Mouse (Mus musculus) myocyte (in vitro differentiated cells): ENCODE measurements around the gene Smtnl2. TPM values are rescaled to one million over a fixed set of nuclear protein-coding genes. Genes with fewer than 3 reads are reported as not detected.
A peak's percentile ranks its signal among the peaks of the same experiment; 100 is the strongest.

Experiments
- H3K27me3 ChIP-seq: one replicate; pipeline ENCODE4 v1.6.1; 2011; ENCODE audit not compliant: control insufficient read depth, insufficient read depth, insufficient read length
- H3K36me3 ChIP-seq: one replicate; pipeline ENCODE4 v1.6.1; 2011; ENCODE audit not compliant: control insufficient read depth, insufficient read depth
- H3K4me2 ChIP-seq: one replicate; pipeline ENCODE4 v1.6.1; 2011; ENCODE audit warnings: low read depth, control low read depth
- H3K4me3 ChIP-seq: one replicate; pipeline ENCODE4 v1.5.1; 2011; ENCODE audit warnings: mild to moderate bottlenecking, control low read depth, moderate library complexity
- H3K79me2 ChIP-seq: one replicate; pipeline ENCODE4 v1.6.1; 2011; ENCODE audit not compliant: control insufficient read depth, insufficient read depth
- H3ac ChIP-seq: one replicate; pipeline ENCODE4 v1.6.1; 2011; ENCODE audit not compliant: control insufficient read depth, insufficient read length
- CEBPB ChIP-seq: IDR thresholded peaks from 2 replicates; pipeline ENCODE4 v1.6.1; 2011; ENCODE audit warnings: mild to moderate bottlenecking, moderate library complexity; ENCODE audit not compliant: poor library complexity, insufficient read depth, severe bottlenecking
- E2F4 ChIP-seq: IDR thresholded peaks from one replicate; pipeline ENCODE4 v1.6.1; 2011; ENCODE audit warnings: mild to moderate bottlenecking, control low read depth, moderate library complexity; ENCODE audit not compliant: insufficient read depth
- MAX ChIP-seq: IDR thresholded peaks from one replicate; pipeline ENCODE4 v1.6.1; 2011; ENCODE audit warnings: low read depth, mild to moderate bottlenecking, control low read depth
- MYOD1 ChIP-seq, 3 experiments: IDR thresholded peaks; one replicate each; pipeline ENCODE4 v1.6.1; 2011; ENCODE audit warnings: control low read depth in 2 of 3, low read depth in 2 of 3, mild to moderate bottlenecking in 2 of 3, moderate library complexity in 1 of 3; ENCODE audit not compliant: insufficient read length in 2 of 3, control insufficient read depth in 1 of 3
- MYOG ChIP-seq, 3 experiments: IDR thresholded peaks; one replicate each; pipeline ENCODE4 v1.6.1; 2011; ENCODE audit warnings: control low read depth in 2 of 3, low read depth in 2 of 3, mild to moderate bottlenecking in 2 of 3; ENCODE audit not compliant: insufficient read length in 2 of 3, control insufficient read depth in 1 of 3, insufficient read depth in 1 of 3
- POLR2A ChIP-seq: IDR thresholded peaks from one replicate; pipeline ENCODE4 v1.6.1; 2011; ENCODE audit warnings: low read depth, mild to moderate bottlenecking, control low read depth, moderate library complexity; ENCODE audit not compliant: insufficient read length
- POLR2AphosphoS2 ChIP-seq: IDR thresholded peaks from one replicate; pipeline ENCODE4 v1.6.1; 2011; ENCODE audit warnings: low read depth, control low read depth; ENCODE audit not compliant: insufficient read length
- REST ChIP-seq: IDR thresholded peaks from one replicate; pipeline ENCODE4 v1.6.1; 2011; ENCODE audit warnings: mild to moderate bottlenecking, control low read depth, moderate library complexity; ENCODE audit not compliant: insufficient read depth, insufficient read length
- SRF ChIP-seq: IDR thresholded peaks from one replicate; pipeline ENCODE4 v1.6.1; 2011; ENCODE audit warnings: low read depth; ENCODE audit not compliant: control insufficient read depth, insufficient read length
- TCF12 ChIP-seq: IDR thresholded peaks from one replicate; pipeline ENCODE4 v1.6.1; 2011; ENCODE audit warnings: mild to moderate bottlenecking, control low read depth; ENCODE audit not compliant: poor library complexity, insufficient read depth, severe bottlenecking
- TCF3 ChIP-seq: IDR thresholded peaks from one replicate; pipeline ENCODE4 v1.6.1; 2011; ENCODE audit warnings: low read depth, control low read depth; ENCODE audit not compliant: insufficient read length
- USF1 ChIP-seq: IDR thresholded peaks from one replicate; pipeline ENCODE4 v1.6.1; 2011; ENCODE audit warnings: low read depth, mild to moderate bottlenecking, control low read depth, moderate library complexity
- polyA plus RNA-seq: library from polyadenylated mRNA; unstranded; fragments of >200 nt; fragmentation: generic; extraction: Trizol; gene quantifications from one replicate; pipeline ENCODE4 v1.2.1, GENCODE M21; 2012; ENCODE audit warnings: missing spikeins

Smtnl2 gene
- polyA plus RNA-seq, 1 experiment = 2.0 TPM

DNA sequence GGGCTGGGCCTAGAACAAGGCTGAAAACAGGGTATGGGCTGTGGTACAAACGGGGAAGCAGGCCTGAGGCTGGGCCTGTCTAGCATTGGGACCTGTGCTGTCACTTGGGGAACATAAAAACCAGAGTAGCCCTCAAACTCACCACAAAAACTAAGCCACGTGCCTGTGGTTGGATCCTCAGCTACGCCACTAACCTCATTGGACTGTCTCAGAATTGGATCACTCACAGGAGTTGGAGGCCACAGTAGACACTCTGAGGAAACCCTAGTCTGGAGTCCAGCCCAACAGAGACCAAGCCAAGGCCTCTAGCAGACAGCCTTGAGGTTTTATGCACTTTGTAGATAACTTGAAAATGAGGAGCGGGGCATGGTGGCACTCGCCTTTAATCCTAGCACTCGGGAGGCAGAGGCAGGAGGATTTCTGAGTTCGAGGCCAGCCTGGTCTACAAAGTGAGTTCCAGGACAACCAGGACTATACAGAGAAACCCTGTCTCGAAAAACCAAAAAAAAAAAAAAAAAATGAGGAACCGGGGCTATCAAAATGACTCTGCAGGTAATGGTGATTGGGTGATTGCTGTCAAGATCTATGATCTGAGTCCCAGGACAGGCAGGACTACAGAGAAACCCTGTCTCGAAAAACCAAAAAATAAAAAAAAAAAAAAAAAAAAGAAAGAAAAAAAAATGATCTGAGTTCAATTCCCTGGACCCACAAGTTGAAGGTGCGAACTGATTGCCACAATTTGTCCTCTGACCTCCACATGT lies 10.2 kb upstream of the Smtnl2 start:
- no peak overlapping the region for H3ac ChIP-seq
- no peak for TF ChIP-seq CEBPB
- no peak for TF ChIP-seq MYOD1 (IDR thresholded peaks at IDR 0.05; ENCODE audit: control insufficient read depth in 1 of 3, insufficient read length in 2 of 3, low read depth in 2 of 3)
- no peak for TF ChIP-seq TCF3
- no peak for TF ChIP-seq REST
- no peak for TF ChIP-seq E2F4
- TF ChIP-seq MAX = no peak
- no peak for TF ChIP-seq TCF12
- no peak for TF ChIP-seq SRF
- TF ChIP-seq USF1 = no peak
- no peak for TF ChIP-seq POLR2AphosphoS2
- TF ChIP-seq MYOG (IDR thresholded peaks at IDR 0.05; ENCODE audit: control insufficient read depth in 1 of 3, insufficient read depth in 1 of 3, insufficient read length in 2 of 3, low read depth in 2 of 3) = no peak
- TF ChIP-seq POLR2A = no peak
- H3K79me2 ChIP-seq = no peaks in the 10 kb centered on the region
- H3K4me2 ChIP-seq = no peak overlapping the region
- H3K36me3 ChIP-seq = no peaks in the 10 kb centered on the region
- H3K4me3 ChIP-seq = no peak overlapping the region
- peaks cover 5% of the 10 kb centered on the region for H3K27me3 ChIP-seq

GRCm38 (mm10) chr11:72420460-72421122 lies 9.1 kb upstream of the Smtnl2 start:
- no peaks in the 10 kb centered on the region for H3K36me3 ChIP-seq
- no peaks in the 10 kb centered on the region for H3K79me2 ChIP-seq
- H3K4me3 ChIP-seq = no peak overlapping the region
- H3ac ChIP-seq = no peak overlapping the region
- H3K4me2 ChIP-seq = no peak overlapping the region
- TF ChIP-seq CEBPB = no peak
- TF ChIP-seq E2F4 = no peak
- no peak for TF ChIP-seq MAX
- TF ChIP-seq POLR2AphosphoS2 = no peak
- no peak for TF ChIP-seq POLR2A
- TF ChIP-seq TCF3 = no peak
- no peak for TF ChIP-seq MYOD1 (IDR thresholded peaks at IDR 0.05; ENCODE audit: control insufficient read depth in 1 of 3, insufficient read length in 2 of 3, low read depth in 2 of 3)
- TF ChIP-seq MYOG (IDR thresholded peaks at IDR 0.05; ENCODE audit: control insufficient read depth in 1 of 3, insufficient read depth in 1 of 3, insufficient read length in 2 of 3, low read depth in 2 of 3) = no peak
- H3K27me3 ChIP-seq = peaks cover 5% of the 10 kb centered on the region

GRCm38 (mm10) chr11:72419006-72419405 lies 7.5 kb upstream of the Smtnl2 start:
- H3K4me3 ChIP-seq = no peak overlapping the region
- H3K36me3 ChIP-seq = no peaks in the 10 kb centered on the region
- H3K27me3 ChIP-seq = peaks cover 17% of the 10 kb centered on the region
- H3K79me2 ChIP-seq = no peaks in the 10 kb centered on the region
- no peak overlapping the region for H3ac ChIP-seq
- no peak for TF ChIP-seq CEBPB
- TF ChIP-seq USF1 = no peak
- peak in 1 of 3 experiments; percentile 30 for TF ChIP-seq MYOG (IDR thresholded peaks at IDR 0.05; ENCODE audit: control insufficient read depth in 1 of 3, insufficient read depth in 1 of 3, insufficient read length in 2 of 3, low read depth in 2 of 3)
- TF ChIP-seq TCF12 = no peak
- no peak overlapping the region for H3K4me2 ChIP-seq

DNA sequence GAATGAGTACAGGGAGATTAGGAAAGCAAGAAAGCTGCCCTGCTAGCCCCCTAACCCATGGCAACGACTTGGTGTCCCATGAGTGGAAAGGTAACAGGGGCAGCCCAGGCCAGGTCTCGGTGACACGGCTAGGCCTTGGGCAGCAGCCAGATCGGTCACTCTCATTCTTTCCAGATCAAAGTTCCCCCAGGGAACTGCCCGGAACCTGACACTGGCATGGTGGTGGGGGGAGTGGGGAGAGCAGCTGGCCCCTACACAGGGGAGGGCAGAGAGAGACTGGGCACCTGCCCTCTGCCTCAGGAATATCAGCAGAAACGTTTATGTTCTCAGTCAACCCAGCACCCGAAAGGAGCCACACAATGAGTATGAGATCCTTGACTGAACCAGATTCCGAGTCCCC lies 6.7 kb upstream of the Smtnl2 start:
- no peak overlapping the region for H3K4me3 ChIP-seq
- no peaks in the 10 kb centered on the region for H3K36me3 ChIP-seq
- H3K4me2 ChIP-seq = no peak overlapping the region
- no peaks in the 10 kb centered on the region for H3K79me2 ChIP-seq
- peaks cover 24% of the 10 kb centered on the region for H3K27me3 ChIP-seq
- H3ac ChIP-seq = no peak overlapping the region
- peak in 1 of 3 experiments; percentile 58 for TF ChIP-seq MYOD1 (IDR thresholded peaks at IDR 0.05; ENCODE audit: control insufficient read depth in 1 of 3, insufficient read length in 2 of 3, low read depth in 2 of 3)
- peak in 1 of 3 experiments; percentile 51 for TF ChIP-seq MYOG (IDR thresholded peaks at IDR 0.05; ENCODE audit: control insufficient read depth in 1 of 3, insufficient read depth in 1 of 3, insufficient read length in 2 of 3, low read depth in 2 of 3)
- no peak for TF ChIP-seq POLR2AphosphoS2

GRCm38 (mm10) chr11:72417376-72417775 lies 5.9 kb upstream of the Smtnl2 start:
- no peak overlapping the region for H3K4me2 ChIP-seq

More at GRCm38 (mm10) chr11:72417376-72417775, 5.9 kb upstream of the Smtnl2 start:
- Histone ChIP-seq H3ac (no peak overlapping the region), H3K79me2 (no peaks in the 10 kb centered on the region), H3K4me3 (no peak overlapping the region), H3K27me3 (peaks cover 29% of the 10 kb centered on the region), H3K36me3 (no peaks in the 10 kb centered on the region)
- peak in 1 of 3 experiments; percentile 5 for TF ChIP-seq MYOD1 (IDR thresholded peaks at IDR 0.05; ENCODE audit: control insufficient read depth in 1 of 3, insufficient read length in 2 of 3, low read depth in 2 of 3)
- no peak for TF ChIP-seq REST
